Mouse (Mus musculus) heart, postnatal 0 days (tissue): ENCODE results near the gene Nhlrc2.

Experiments used
- CTCF ChIP-seq: IDR thresholded peaks from 2 replicates; pipeline ENCODE4 v1.5.1; 2016; ENCODE audit warnings: antibody characterized with exemption, control low read depth, low read depth
- EP300 ChIP-seq: IDR thresholded peaks from 2 replicates; pipeline ENCODE4 v1.6.1; 2016; ENCODE audit warnings: antibody characterized with exemption, low read depth

DNA sequence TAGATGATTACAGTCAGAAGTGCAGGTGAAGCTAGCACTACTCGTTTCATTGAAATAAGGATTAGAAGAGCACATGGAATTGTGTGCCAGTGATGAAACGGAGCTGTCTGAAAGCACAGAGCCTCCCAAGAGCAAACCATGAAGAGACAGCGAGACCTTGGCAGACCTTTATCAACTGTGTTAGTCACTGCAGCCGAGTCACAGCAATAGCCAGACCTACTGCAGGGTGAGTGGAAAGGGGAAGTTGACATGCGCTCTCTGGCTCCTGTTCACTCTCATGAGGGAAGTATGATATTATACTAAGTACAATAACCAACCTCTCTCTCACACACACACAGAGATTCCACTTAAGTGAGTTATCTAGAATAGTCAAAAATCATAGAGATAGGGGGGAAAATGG is 7.9 kb downstream of the Nhlrc2 start:
- TF ChIP-seq EP300 (no peak), CTCF (no peak)
